Mouse (Mus musculus): Measurements from ENCODE around the gene Hist1h4c.

DNA sequence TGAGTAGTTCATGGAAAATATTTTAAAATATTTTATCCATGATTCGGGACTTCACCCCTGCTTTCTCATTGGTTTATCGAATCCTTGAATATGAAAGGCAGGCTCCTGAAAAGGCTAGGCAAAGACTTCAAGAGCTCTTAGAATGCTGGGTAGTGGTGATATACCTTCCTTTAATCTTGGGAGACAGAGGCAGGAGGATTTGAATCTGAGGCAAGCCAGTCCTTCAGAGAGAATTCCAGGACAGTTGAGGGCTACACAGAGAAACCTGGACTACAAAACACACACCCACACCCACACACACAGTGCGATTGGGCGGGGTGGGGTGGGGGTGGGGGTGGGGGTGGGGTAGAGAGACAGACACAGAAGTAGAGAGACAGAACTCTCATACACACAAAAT is 49.6 kb upstream of the Hist1h4c start:
- TF ChIP-seq CTCF (conservative IDR thresholded peaks at IDR 0.05; ENCODE audit: low read length) (no peak), POU5F1 (IDR thresholded peaks at IDR 0.05; ENCODE audit: borderline replicate concordance, low read length) (no peak), NANOG (IDR thresholded peaks at IDR 0.05; ENCODE audit: borderline replicate concordance, low read length) (no peak)

Data from E14TG2a.4 (cell line).